Mouse (Mus musculus): ENCODE data around the gene Tas2r116.

The Tas2r116 gene

GRCm38 (mm10) chr6:132855138-132855537, at the start of gene Tas2r116:
TSS of gene Tas2r116 (plus strand) at chr6:132855438.
- no peak for DNase-seq (ENCODE audit: low spot score in 2 of 2)

GRCm38 (mm10) chr6:132846842-132847241, 8.4 kb upstream of the Tas2r116 start, which contains the start of gene Tas2r123:
TSS of gene Tas2r123 (plus strand) at chr6:132847142.
- no peak for DNase-seq (ENCODE audit: low spot score in 2 of 2)

GRCm38 (mm10) chr6:132867708-132868107, 12.5 kb downstream of the Tas2r116 start, which contains the start of gene Tas2r110:
TSS of gene Tas2r110 (plus strand) at chr6:132868008.
- DNase-seq (ENCODE audit: low spot score in 2 of 2), result no peak

- DNase-seq (ENCODE audit: low spot score in 2 of 2), result no peak
Measured at GRCm38 (mm10) chr6:132892711-132893110, 37.5 kb downstream of the Tas2r116 start, which contains the start of gene Tas2r113. TSS of gene Tas2r113 (plus strand) at chr6:132893011.

Data from right cerebral cortex, postnatal 36 days (tissue).